Mouse (Mus musculus) spleen, postnatal 14 days (tissue): ENCODE results near the gene Chchd5.

Experiments used
- DNase-seq, 2 experiments: peaks; one replicate each; pipeline ENCODE4 v3.0.0; 2021 to 2022; ENCODE audit warnings: low spot score in 2 of 2

The Chchd5 gene

GRCm38 (mm10) chr2:129152751-129153150 lies 23.3 kb downstream of the Chchd5 start:
- DNase-seq: no peak

GRCm38 (mm10) chr2:129164815-129165214 lies 35.3 kb downstream of the Chchd5 start:
- no peak for DNase-seq

GRCm38 (mm10) chr2:129166466-129167463 lies 37.3 kb downstream of the Chchd5 start:
- no peak for DNase-seq

GRCm38 (mm10) chr2:129173386-129173785 lies 43.9 kb downstream of the Chchd5 start:
- no peak for DNase-seq

- DNase-seq: peak; percentile 26 to 47
Measured at GRCm38 (mm10) chr2:129174474-129174873, 45.0 kb downstream of the Chchd5 start.

GRCm38 (mm10) chr2:129175636-129176035 lies 46.1 kb downstream of the Chchd5 start:
- no peak for DNase-seq

- no peak for DNase-seq
Measured at GRCm38 (mm10) chr2:129176676-129177420, 47.3 kb downstream of the Chchd5 start.

- no peak for DNase-seq
Measured at GRCm38 (mm10) chr2:129177661-129178060, 48.2 kb downstream of the Chchd5 start.

- DNase-seq: no peak
Measured at GRCm38 (mm10) chr2:129178182-129178908, 48.8 kb downstream of the Chchd5 start.

- no peak for DNase-seq
Measured at GRCm38 (mm10) chr2:129179946-129180853, 50.7 kb downstream of the Chchd5 start.

- no peak for DNase-seq
Measured at GRCm38 (mm10) chr2:129181509-129181908, 52.0 kb downstream of the Chchd5 start.

- DNase-seq: no peak
Measured at GRCm38 (mm10) chr2:129182412-129182811, 52.9 kb downstream of the Chchd5 start.

- DNase-seq: peak; percentile 31 to 45
Measured at GRCm38 (mm10) chr2:129183561-129184031, 54.1 kb downstream of the Chchd5 start.
